Mouse (Mus musculus) ES-Bruce4 (cell line): ENCODE data around the gene Slc5a4a. TPM values are rescaled to one million over a fixed set of nuclear protein-coding genes. Genes with fewer than 3 reads are reported as not detected.

Experiments
- H3K27ac ChIP-seq: 2 replicates; pipeline ENCODE4 v1.5.1; 2012; ENCODE audit warnings: low read length, inconsistent platforms; ENCODE audit not compliant: insufficient read depth
- H3K27me3 ChIP-seq: 2 replicates; pipeline ENCODE4 v1.6.1; 2012; ENCODE audit warnings: mild to moderate bottlenecking, low read length, inconsistent platforms; ENCODE audit not compliant: control insufficient read depth, poor library complexity, insufficient read depth, severe bottlenecking
- H3K36me3 ChIP-seq: 2 replicates; pipeline ENCODE4 v1.6.1; 2012; ENCODE audit warnings: inconsistent platforms, mild to moderate bottlenecking, low read length, moderate library complexity; ENCODE audit not compliant: control insufficient read depth, poor library complexity, insufficient read depth, severe bottlenecking
- H3K4me1 ChIP-seq: one replicate; pipeline ENCODE4 v1.8.1; 2011; ENCODE audit warnings: low read length; ENCODE audit not compliant: control insufficient read depth, insufficient read depth
- H3K4me3 ChIP-seq: 2 replicates; pipeline ENCODE4 v1.5.1; 2011; ENCODE audit warnings: low read depth, mild to moderate bottlenecking, low read length
- H3K9ac ChIP-seq: 2 replicates; pipeline ENCODE4 v1.6.1; 2012; ENCODE audit warnings: low read depth, mild to moderate bottlenecking, inconsistent platforms; ENCODE audit not compliant: poor library complexity, severe bottlenecking
- H3K9me3 ChIP-seq: replicated peaks from 2 replicates; pipeline ENCODE4 v1.6.1; 2012; ENCODE audit warnings: mild to moderate bottlenecking, low read length, inconsistent platforms; ENCODE audit not compliant: control insufficient read depth, poor library complexity, insufficient read depth, severe bottlenecking
- CTCF ChIP-seq: IDR thresholded peaks from one replicate; pipeline ENCODE4 v1.8.1; 2011; ENCODE audit warnings: low read depth, low read length
- EP300 ChIP-seq: IDR thresholded peaks from 2 replicates; pipeline ENCODE4 v1.6.1; 2011; ENCODE audit warnings: low read depth, low read length; ENCODE audit not compliant: insufficient read depth
- POLR2A ChIP-seq: IDR thresholded peaks from one replicate; pipeline ENCODE4 v1.8.1; 2011; ENCODE audit warnings: low read length; ENCODE audit not compliant: insufficient read depth
- polyA plus RNA-seq: library from polyadenylated mRNA; stranded (reverse); fragments of >200 nt; gene quantifications from 2 replicates; pipeline ENCODE4 v1.2.4, GENCODE M21; 2011; ENCODE audit warnings: low read depth; ENCODE audit not compliant: missing spikeins, insufficient read depth, insufficient read length

The Slc5a4a gene
- polyA plus RNA-seq, 1 experiment = not detected

- Histone ChIP-seq H3K36me3 (no peaks in the 10 kb centered on the region), H3K4me1 (no peaks in the 10 kb centered on the region), H3K27me3 (no peaks in the 10 kb centered on the region), H3K4me3 (no peak overlapping the region), H3K9me3 (no peaks in the 10 kb centered on the region; the same call in 1 of the 2 replicates), H3K9ac (no peak overlapping the region), H3K27ac (no peak overlapping the region)
- TF ChIP-seq EP300 (no peak), CTCF (no peak), POLR2A (no peak)
Measured at GRCm38 (mm10) chr10:76174899-76175298, 27.6 kb downstream of the Slc5a4a start.

DNA sequence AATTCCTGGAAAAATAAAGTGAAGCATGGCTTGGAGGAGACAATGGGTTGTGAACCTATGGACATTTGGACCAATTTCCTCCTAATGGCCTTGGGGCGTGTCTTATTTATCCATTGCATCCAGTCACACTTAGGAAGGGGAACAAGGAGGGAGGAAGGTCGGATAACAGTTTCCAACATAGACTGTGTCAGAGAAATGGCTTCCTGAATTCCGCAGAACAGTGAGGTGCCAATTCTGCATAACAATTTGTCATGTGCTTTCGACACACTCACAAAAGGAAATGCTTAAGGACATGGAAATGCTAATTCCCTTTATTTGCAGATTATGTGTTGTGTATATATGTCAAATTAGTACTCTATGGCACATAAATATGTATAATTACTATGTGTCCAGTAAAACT is 38.0 kb downstream of the Slc5a4a start:
- Histone ChIP-seq H3K27ac (no peak overlapping the region), H3K27me3 (no peaks in the 10 kb centered on the region), H3K4me3 (no peak overlapping the region), H3K9ac (no peak overlapping the region), H3K36me3 (no peaks in the 10 kb centered on the region), H3K4me1 (no peaks in the 10 kb centered on the region), H3K9me3 (no peaks in the 10 kb centered on the region)
- TF ChIP-seq POLR2A = no peak

- Histone ChIP-seq H3K9ac (no peak overlapping the region), H3K4me1 (no peaks in the 10 kb centered on the region), H3K4me3 (no peak overlapping the region), H3K27me3 (no peaks in the 10 kb centered on the region), H3K9me3 (no peaks in the 10 kb centered on the region), H3K27ac (no peak overlapping the region), H3K36me3 (no peaks in the 10 kb centered on the region)
- TF ChIP-seq EP300 (no peak), POLR2A (no peak), CTCF (no peak)
Measured at GRCm38 (mm10) chr10:76188010-76188409, 40.8 kb downstream of the Slc5a4a start.

DNA sequence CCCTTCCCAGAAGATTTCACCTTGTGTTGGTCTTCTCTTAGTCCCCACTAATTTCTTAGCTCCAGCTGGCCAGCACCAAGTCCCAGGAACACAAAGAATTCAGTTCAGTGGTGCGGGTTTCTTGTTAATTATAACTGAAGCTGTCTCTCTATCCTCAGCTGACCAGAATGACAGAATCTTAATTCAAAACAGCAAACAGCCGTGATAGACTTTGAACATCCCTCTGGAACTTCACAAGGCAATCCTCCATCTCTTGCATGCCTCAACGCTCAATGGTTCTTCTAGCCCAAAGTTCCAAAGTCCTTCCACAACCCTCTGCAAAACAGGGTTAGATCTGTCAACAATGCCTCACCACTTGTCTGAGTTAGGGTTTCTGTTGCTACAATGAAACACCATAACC is 54.2 kb downstream of the Slc5a4a start:
- no peaks in the 10 kb centered on the region for H3K36me3 ChIP-seq
- no peak overlapping the region for H3K27ac ChIP-seq
- H3K27me3 ChIP-seq = no peaks in the 10 kb centered on the region
- no peaks in the 10 kb centered on the region for H3K4me1 ChIP-seq
- H3K9me3 ChIP-seq = no peaks in the 10 kb centered on the region
- no peak overlapping the region for H3K4me3 ChIP-seq
- H3K9ac ChIP-seq = no peak overlapping the region
- TF ChIP-seq EP300 = no peak
- TF ChIP-seq CTCF = no peak
- TF ChIP-seq POLR2A = no peak

DNA sequence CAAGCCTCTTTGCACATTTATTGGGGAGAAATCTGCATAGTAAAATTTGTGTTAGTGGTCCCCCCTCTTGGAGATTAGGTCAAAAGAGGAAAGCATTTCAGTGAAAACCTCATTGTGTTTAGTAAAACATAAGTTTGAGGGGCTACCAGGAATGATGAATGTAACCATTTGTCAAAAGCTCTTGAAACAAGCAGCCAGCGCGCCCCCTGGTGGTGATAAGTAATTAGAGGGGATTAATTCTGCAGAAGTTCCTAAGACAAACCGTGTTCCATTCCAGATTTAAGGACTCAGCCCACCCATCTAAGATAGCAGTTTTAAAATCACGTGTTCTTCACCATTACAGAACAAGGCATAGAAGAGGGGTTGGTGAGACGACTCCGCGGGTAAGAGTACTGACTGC is 54.7 kb downstream of the Slc5a4a start:
- no peak for TF ChIP-seq EP300
- no peak overlapping the region for H3K9ac ChIP-seq
- H3K4me3 ChIP-seq = no peak overlapping the region
- no peaks in the 10 kb centered on the region for H3K36me3 ChIP-seq
- no peaks in the 10 kb centered on the region for H3K4me1 ChIP-seq
- no peaks in the 10 kb centered on the region for H3K9me3 ChIP-seq
- H3K27me3 ChIP-seq = no peaks in the 10 kb centered on the region
- no peak overlapping the region for H3K27ac ChIP-seq

DNA sequence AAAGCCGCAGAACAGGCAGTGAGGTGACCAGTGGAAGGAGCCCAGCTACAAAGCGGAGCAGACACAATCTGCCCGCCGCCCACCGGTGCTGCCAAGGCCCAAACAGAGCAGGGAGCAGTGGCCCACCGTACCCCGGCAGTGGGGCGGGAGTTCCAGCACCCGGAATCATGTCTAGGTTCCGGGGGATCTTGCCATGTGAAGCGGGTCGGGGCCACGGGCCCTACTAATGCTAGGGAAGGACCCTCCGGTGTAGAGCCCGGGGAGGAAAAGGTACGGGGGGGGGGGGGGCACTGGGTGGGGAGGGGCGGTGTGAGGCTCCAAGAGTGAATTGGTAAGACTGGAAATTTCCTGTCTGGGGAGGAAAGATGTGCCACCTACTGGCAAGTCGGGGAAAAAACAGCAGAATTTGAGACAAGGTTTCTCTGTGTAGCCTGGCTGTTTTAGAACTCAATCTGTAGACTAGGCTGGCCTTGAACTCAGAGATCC is 56.6 kb downstream of the Slc5a4a start:
- Histone ChIP-seq H3K9me3 (no peaks in the 10 kb centered on the region), H3K4me1 (no peaks in the 10 kb centered on the region), H3K27ac (no peak overlapping the region), H3K36me3 (no peaks in the 10 kb centered on the region), H3K9ac (peak overlapping the region; percentile 54), H3K27me3 (no peaks in the 10 kb centered on the region), H3K4me3 (peak overlapping the region; percentile 44)
- no peak for TF ChIP-seq CTCF
- TF ChIP-seq EP300 = no peak
- TF ChIP-seq POLR2A = no peak
